Comparison of ENCODE assay signal across 8 mouse cellular contexts in genomic region chr2:104743160-104743559, GRCm38 (mm10). TPM values are rescaled to one million over a fixed set of nuclear protein-coding genes. Genes with fewer than 3 reads are reported as not detected.
DNase-seq lines count a peak whose midpoint lies in the region; ATAC-seq and TF ChIP-seq lines count a peak whose summit lies in the region.

No protein-coding gene starts in this region.

- H3K27ac ChIP-seq in embryonic facial prominence, embryonic 13.5 days = no peak overlapping the region
- H3K27ac ChIP-seq in intestine, embryonic 15.5 days = peak overlapping the region; percentile 96
- peak overlapping the region; percentile 80 for H3K27ac ChIP-seq in liver, postnatal 0 days (ENCODE audit: low read depth)
- H3K27ac ChIP-seq in stomach, embryonic 15.5 days = no peak overlapping the region

- H3K27me3 ChIP-seq in embryonic facial prominence, embryonic 13.5 days = peaks cover 33% of the 10 kb centered on the region
- no peaks in the 10 kb centered on the region for H3K27me3 ChIP-seq in intestine, embryonic 15.5 days (replicated peaks)
- H3K27me3 ChIP-seq in liver, postnatal 0 days (ENCODE audit: insufficient read depth, low read length) = peaks cover 6% of the 10 kb centered on the region; the same call in 1 of the 2 replicates
- no peaks in the 10 kb centered on the region for H3K27me3 ChIP-seq in stomach, embryonic 15.5 days (replicated peaks)

- peak overlapping the region; percentile 75 for H3K4me3 ChIP-seq in embryonic facial prominence, embryonic 13.5 days
- peak overlapping the region; percentile 91 for H3K4me3 ChIP-seq in intestine, embryonic 15.5 days (replicated peaks)
- H3K4me3 ChIP-seq in liver, postnatal 0 days (ENCODE audit: low read depth, low read length) = peak overlapping the region; percentile 71
- H3K4me3 ChIP-seq in stomach, embryonic 15.5 days (replicated peaks) = peak overlapping the region; percentile 68

- H3K4me2 ChIP-seq in embryonic facial prominence, embryonic 13.5 days = peak overlapping the region; percentile 92
- H3K4me2 ChIP-seq in intestine, embryonic 15.5 days (replicated peaks) = peak overlapping the region; percentile 91
- H3K4me2 ChIP-seq in liver, postnatal 0 days (ENCODE audit: low read depth, low read length) = peak overlapping the region; percentile 77
- peak overlapping the region; percentile 76 for H3K4me2 ChIP-seq in stomach, embryonic 15.5 days

- no peaks in the 10 kb centered on the region for H3K36me3 ChIP-seq in embryonic facial prominence, embryonic 13.5 days
- H3K36me3 ChIP-seq in intestine, embryonic 15.5 days = no peaks in the 10 kb centered on the region
- H3K36me3 ChIP-seq in liver, postnatal 0 days (replicated peaks; ENCODE audit: insufficient read depth, low read length) = no peaks in the 10 kb centered on the region
- H3K36me3 ChIP-seq in stomach, embryonic 15.5 days = no peaks in the 10 kb centered on the region

- H3K9ac ChIP-seq in embryonic facial prominence, embryonic 13.5 days = no peak overlapping the region
- peak overlapping the region; percentile 95 for H3K9ac ChIP-seq in intestine, embryonic 15.5 days
- H3K9ac ChIP-seq in liver, postnatal 0 days (replicated peaks) = peak overlapping the region; percentile 82; the same call in 1 of the 2 replicates
- H3K9ac ChIP-seq in stomach, embryonic 15.5 days = no peak overlapping the region; the same call in 1 of the 2 replicates

- H3K9me3 ChIP-seq in embryonic facial prominence, embryonic 13.5 days = no peaks in the 10 kb centered on the region
- no peaks in the 10 kb centered on the region for H3K9me3 ChIP-seq in intestine, embryonic 15.5 days
- no peaks in the 10 kb centered on the region for H3K9me3 ChIP-seq in liver, postnatal 0 days (ENCODE audit: low read length)
- no peaks in the 10 kb centered on the region for H3K9me3 ChIP-seq in stomach, embryonic 15.5 days

- H3K4me1 ChIP-seq in embryonic facial prominence, embryonic 13.5 days = peaks cover 12% of the 10 kb centered on the region
- H3K4me1 ChIP-seq in intestine, embryonic 15.5 days (replicated peaks) = peaks cover 15% of the 10 kb centered on the region
- H3K4me1 ChIP-seq in liver, postnatal 0 days (ENCODE audit: insufficient read depth) = no peaks in the 10 kb centered on the region
- 0 out of 2 replicates have a peak, but pooled peaks cover 10% of the 10 kb centered on the region for H3K4me1 ChIP-seq in stomach, embryonic 15.5 days

- peak; percentile 14 for DNase-seq in adrenal gland, adult 2 months
- no peak for DNase-seq in adrenal gland, postnatal 10 days
- DNase-seq in liver, postnatal 0 days = no peak
- DNase-seq in natural killer cell, adult 2 months (ENCODE audit: low spot score in 2 of 2) = no peak
- no peak for DNase-seq in urinary bladder, postnatal 14 days (ENCODE audit: low spot score)

- 18% methylated on average over 7 of the region's 7 CpGs for WGBS in embryonic facial prominence, embryonic 13.5 days
- 11% methylated on average over 7 of the region's 7 CpGs for WGBS in intestine, embryonic 15.5 days
- 19% methylated on average over 7 of the region's 7 CpGs for WGBS in liver, postnatal 0 days (ENCODE audit: insufficient replicate concordance)
- 11% methylated on average over 7 of the region's 7 CpGs for WGBS in stomach, embryonic 15.5 days

- no peak for TF ChIP-seq CTCF in liver, postnatal 0 days (IDR thresholded peaks at IDR 0.05; ENCODE audit: low read depth)

- no peak; the same call in 1 of the 2 replicates for TF ChIP-seq EP300 in liver, postnatal 0 days (IDR thresholded peaks at IDR 0.05; ENCODE audit: low read depth)

- no peak for ATAC-seq in embryonic facial prominence, embryonic 13.5 days (ENCODE audit: insufficient number of reproducible peaks, insufficient read depth, low FRiP score, low TSS enrichment, low read depth)
- peak; percentile 69 for ATAC-seq in intestine, embryonic 15.5 days
- ATAC-seq in liver, postnatal 0 days = peak; percentile 48
- ATAC-seq in stomach, embryonic 15.5 days (ENCODE audit: insufficient read depth, low FRiP score, low read depth) = no peak

RNA-seq across cellular contexts. Expression of gene Depdc7, which starts 0.5 kb away (rescaled TPM):
- 1 to 10 TPM; 1.6 to 2.0 TPM for total RNA-seq in adrenal gland, adult 2 months (2021)
- polyA plus RNA-seq in adrenal gland, adult 2 months (2012; rRNA removed) = 0.21 and 0.59 TPM in 2 replicates
- total RNA-seq in adrenal gland, postnatal 10 days (2021) = 1 to 10 TPM; 4.9 TPM
- 4.1 and 5.3 TPM in 2 replicates for polyA plus RNA-seq in embryonic facial prominence, embryonic 13.5 days (2015; fragmentation: Nextera tagmentation; extraction: Ambion mirVana)
- polyA plus RNA-seq in intestine, embryonic 15.5 days (2015; fragmentation: Nextera tagmentation; extraction: Ambion mirVana) = 32.6 and 36.2 TPM in 2 replicates
- polyA plus RNA-seq in liver, postnatal 0 days (2015; fragmentation: Nextera tagmentation; extraction: Ambion mirVana) = 20.6 and 21.6 TPM in 2 replicates
- polyA plus RNA-seq in stomach, embryonic 15.5 days (2015; fragmentation: Nextera tagmentation; extraction: Ambion mirVana) = 14.2 and 18.8 TPM in 2 replicates

RNA-seq across cellular contexts. Expression of gene Pin1rt1, which starts 27.0 kb away (rescaled TPM):
- total RNA-seq in adrenal gland, adult 2 months (2021) = not detected
- polyA plus RNA-seq in adrenal gland, adult 2 months (2012; rRNA removed) = not detected in 2 replicates
- not detected for total RNA-seq in adrenal gland, postnatal 10 days (2021)
- polyA plus RNA-seq in embryonic facial prominence, embryonic 13.5 days (2015; fragmentation: Nextera tagmentation; extraction: Ambion mirVana) = not detected in 2 replicates
- 0.14 TPM in 1 of 2 replicates, not detected in the other for polyA plus RNA-seq in intestine, embryonic 15.5 days (2015; fragmentation: Nextera tagmentation; extraction: Ambion mirVana)
- not detected in 2 replicates for polyA plus RNA-seq in liver, postnatal 0 days (2015; fragmentation: Nextera tagmentation; extraction: Ambion mirVana)
- not detected in 2 replicates for polyA plus RNA-seq in stomach, embryonic 15.5 days (2015; fragmentation: Nextera tagmentation; extraction: Ambion mirVana)

RNA-seq across cellular contexts. Expression of gene Tcp11l1, which starts 31.2 kb away (rescaled TPM):
- total RNA-seq in adrenal gland, adult 2 months (2021) = 10 to 100 TPM in 1 of 2 experiments, 1 to 10 TPM in 1; 7.8 to 17.1 TPM
- polyA plus RNA-seq in adrenal gland, adult 2 months (2012; rRNA removed) = 9.0 and 11.1 TPM in 2 replicates
- total RNA-seq in adrenal gland, postnatal 10 days (2021) = 10 to 100 TPM in 1 of 2 experiments, 1 to 10 TPM in 1; 9.4 to 13.0 TPM
- 61.5 and 73.3 TPM in 2 replicates for polyA plus RNA-seq in embryonic facial prominence, embryonic 13.5 days (2015; fragmentation: Nextera tagmentation; extraction: Ambion mirVana)
- polyA plus RNA-seq in intestine, embryonic 15.5 days (2015; fragmentation: Nextera tagmentation; extraction: Ambion mirVana) = 31.2 and 34.5 TPM in 2 replicates
- 10.5 and 12.1 TPM in 2 replicates for polyA plus RNA-seq in liver, postnatal 0 days (2015; fragmentation: Nextera tagmentation; extraction: Ambion mirVana)
- polyA plus RNA-seq in stomach, embryonic 15.5 days (2015; fragmentation: Nextera tagmentation; extraction: Ambion mirVana) = 31.7 and 36.6 TPM in 2 replicates

Comparison
In these comparisons a context has a peak if more than half of its experiments do, and no peak if none do; other contexts are left out.
1. ATAC-seq: peak in intestine, embryonic 15.5 days (single experiment) and liver, postnatal 0 days (single experiment); none in embryonic facial prominence, embryonic 13.5 days (single experiment) and stomach, embryonic 15.5 days (single experiment).
2. H3K27ac ChIP-seq: peak in intestine, embryonic 15.5 days (single experiment) and liver, postnatal 0 days (single experiment); none in embryonic facial prominence, embryonic 13.5 days (single experiment) and stomach, embryonic 15.5 days (single experiment).
3. H3K9ac ChIP-seq: peak in intestine, embryonic 15.5 days (single experiment) and liver, postnatal 0 days (single experiment); none in embryonic facial prominence, embryonic 13.5 days (single experiment) and stomach, embryonic 15.5 days (single experiment).
4. Peak in every context shown above with its lines, with median percentiles within 50 percentile points of each other: H3K4me2 ChIP-seq and H3K4me3 ChIP-seq.